Mouse (Mus musculus) lung, embryonic 16.5 days (tissue): ENCODE measurements around the gene Hoxb4. TPM values are rescaled to one million over a fixed set of nuclear protein-coding genes. Genes with fewer than 3 reads are reported as not detected.

Experiments used
- ATAC-seq: fragments of 200-750 bp; cut with Nextera tagmentation; 2 replicates; pipeline ENCODE4 v1.8.0; 2017; ENCODE audit warnings: low read depth, mild to moderate bottlenecking, moderate library complexity
- H3K27ac ChIP-seq: fragments of 300-500 bp; sonication (generic); 2 replicates; pipeline ENCODE4 v1.5.1; 2014; ENCODE audit warnings: mild to moderate bottlenecking, control low read depth, low read length
- H3K27me3 ChIP-seq: fragments of 300-500 bp; sonication (generic); 2 replicates; pipeline ENCODE4 v1.6.1; 2014; ENCODE audit warnings: low read depth, low read length, mixed read lengths; ENCODE audit not compliant: control insufficient read depth, insufficient read depth
- H3K36me3 ChIP-seq: fragments of 300-500 bp; sonication (generic); 2 replicates; pipeline ENCODE4 v1.6.1; 2014; ENCODE audit warnings: low read length; ENCODE audit not compliant: control insufficient read depth, insufficient read depth
- H3K4me1 ChIP-seq: fragments of 300-500 bp; sonication (generic); replicated peaks from 2 replicates; pipeline ENCODE4 v1.6.1; 2014; ENCODE audit warnings: low read length, mixed read lengths; ENCODE audit not compliant: control insufficient read depth, insufficient read depth
- H3K4me2 ChIP-seq: fragments of 300-500 bp; sonication (generic); 2 replicates; pipeline ENCODE4 v1.6.1; 2014; ENCODE audit warnings: low read depth, low read length, control low read depth
- H3K4me3 ChIP-seq: fragments of 300-500 bp; sonication (generic); 2 replicates; pipeline ENCODE4 v1.5.1; 2014; ENCODE audit warnings: mild to moderate bottlenecking, low read length, control low read depth
- H3K9ac ChIP-seq: fragments of 300-500 bp; sonication (generic); 2 replicates; pipeline ENCODE4 v1.6.1; 2014; ENCODE audit warnings: low read length, control low read depth
- H3K9me3 ChIP-seq: fragments of 300-500 bp; sonication (generic); 2 replicates; pipeline ENCODE4 v1.6.1; 2016; ENCODE audit warnings: low read length; ENCODE audit not compliant: control insufficient read depth
- WGBS: fragments of 180-500 bp; shearing (Covaris S2); extraction: QIAGEN DNeasy Blood & Tissue Kit; methylation state at CpG from one replicate; pipeline ENCODE4 v1.1.7; 2014; 5-methylcytosine and 5-hydroxymethylcytosine counted together
- polyA plus RNA-seq: library from polyadenylated mRNA; unstranded; fragments of >200 nt; fragmentation: Nextera tagmentation; extraction: Ambion mirVana; gene quantifications from 2 replicates; pipeline ENCODE4 v1.2.1, GENCODE M21; 2015

Gene Hoxb4
- polyA plus RNA-seq, 1 experiment from 2014 or later = 3.4 TPM

DNA sequence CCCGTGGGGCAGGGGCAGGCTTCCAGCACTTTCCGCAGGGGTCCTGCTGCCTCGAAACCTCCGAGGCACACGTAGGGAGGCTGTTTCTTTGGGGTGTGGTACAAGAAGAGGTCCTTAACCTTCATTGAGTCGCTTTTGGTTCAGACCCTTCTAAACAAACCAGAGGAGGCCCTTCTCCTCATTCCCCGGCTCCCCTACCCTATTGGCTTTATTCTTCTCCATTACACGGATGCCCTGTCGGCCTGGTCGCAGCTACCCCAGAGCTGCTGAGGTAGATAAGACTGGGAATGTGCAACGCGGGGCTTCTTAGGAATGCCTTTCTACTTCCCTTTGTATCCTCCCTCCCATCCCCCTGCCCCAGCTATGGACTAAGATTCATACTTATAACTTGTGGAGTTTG, 8.6 kb downstream of the Hoxb4 start:
- H3K4me3 ChIP-seq = peak overlapping the region; percentile 45
- no peaks in the 10 kb centered on the region for H3K9me3 ChIP-seq
- ATAC-seq = no peak
- H3K4me2 ChIP-seq = peak overlapping the region; percentile 79
- H3K27ac ChIP-seq = peak overlapping the region; percentile 94
- H3K9ac ChIP-seq = peak overlapping the region; percentile 79
- peaks cover 19% of the 10 kb centered on the region for H3K4me1 ChIP-seq
- 11% methylated on average over 12 of the region's 12 CpGs for WGBS
- H3K36me3 ChIP-seq = no peaks in the 10 kb centered on the region
- H3K27me3 ChIP-seq = peaks cover 24% of the 10 kb centered on the region

DNA sequence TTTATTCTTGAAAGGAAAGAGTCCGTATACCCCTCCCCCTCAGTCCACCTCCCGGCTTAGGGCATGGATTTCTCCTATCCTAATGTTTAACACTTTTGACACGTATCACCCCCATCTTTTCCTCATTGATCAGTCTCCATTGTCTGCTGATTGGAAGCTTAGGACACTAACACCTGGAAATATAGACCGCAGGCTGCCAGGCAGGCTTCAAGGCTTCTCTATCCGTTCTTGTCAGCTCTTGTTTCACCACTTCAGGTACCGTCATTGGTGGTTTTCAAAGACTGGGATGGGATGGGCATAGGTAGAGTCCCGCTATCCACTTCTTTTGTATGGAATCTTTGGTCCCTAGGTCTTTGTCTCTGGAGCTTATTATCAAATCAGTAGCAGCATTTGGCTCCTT, 9.1 kb downstream of the Hoxb4 start:
- Histone ChIP-seq H3K9me3 (no peaks in the 10 kb centered on the region), H3K36me3 (no peaks in the 10 kb centered on the region), H3K4me1 (peaks cover 19% of the 10 kb centered on the region), H3K4me2 (peak overlapping the region; percentile 79), H3K27me3 (peaks cover 25% of the 10 kb centered on the region), H3K9ac (peak overlapping the region; percentile 79), H3K27ac (peak overlapping the region; percentile 94), H3K4me3 (peak overlapping the region; percentile 45)
- no peak for ATAC-seq
- WGBS = 15% methylated on average over 7 of the region's 7 CpGs

DNA sequence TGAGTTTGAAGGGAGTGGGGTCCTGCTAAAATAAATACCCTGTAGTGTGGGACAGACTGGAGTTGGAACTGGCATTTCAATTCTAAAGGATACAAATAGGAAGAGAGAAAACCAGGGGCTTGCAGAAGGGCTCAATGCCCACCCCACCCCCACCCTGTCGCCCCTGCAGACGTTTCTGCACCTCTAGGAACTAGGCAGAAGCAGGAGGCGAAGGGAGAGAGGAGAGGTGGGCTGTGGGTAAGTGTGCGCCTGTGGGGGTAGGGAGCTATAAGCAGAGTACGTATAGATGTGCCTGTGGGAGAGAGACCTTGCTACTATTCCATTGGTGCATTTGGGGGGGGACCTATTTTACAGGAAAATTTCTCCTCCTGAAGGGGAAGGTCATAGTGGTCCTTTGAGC, 9.7 kb downstream of the Hoxb4 start:
- Histone ChIP-seq H3K9me3 (no peaks in the 10 kb centered on the region), H3K4me1 (peaks cover 19% of the 10 kb centered on the region), H3K4me3 (peak overlapping the region; percentile 35), H3K9ac (peak overlapping the region; percentile 79), H3K27ac (peak overlapping the region; percentile 94), H3K36me3 (no peaks in the 10 kb centered on the region), H3K27me3 (peaks cover 22% of the 10 kb centered on the region), H3K4me2 (peak overlapping the region; percentile 79)
- no peak for ATAC-seq
- WGBS = 19% methylated on average over 5 of the region's 5 CpGs

DNA sequence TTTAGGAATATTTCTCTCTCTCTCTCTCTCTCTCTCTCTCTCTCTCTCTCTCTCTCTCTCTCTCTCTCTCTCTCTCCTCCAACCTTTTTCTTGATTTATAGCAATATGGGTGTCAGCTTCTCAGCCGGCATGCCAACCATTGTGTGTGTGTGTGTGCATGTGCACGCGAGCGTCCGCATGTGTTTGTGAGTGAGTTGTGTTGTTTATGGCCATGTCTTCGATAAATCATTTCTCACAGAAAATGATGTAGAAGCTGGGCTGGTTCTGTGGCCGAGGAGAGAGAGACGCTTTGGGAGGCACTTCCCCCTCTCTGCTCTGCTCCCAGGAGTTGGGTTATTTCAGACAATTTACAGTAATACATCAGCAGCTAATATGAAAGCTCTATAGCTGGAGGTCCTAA, 10.5 kb downstream of the Hoxb4 start:
- 9% methylated on average over 8 of the region's 8 CpGs for WGBS
- peaks cover 19% of the 10 kb centered on the region for H3K4me1 ChIP-seq
- peak overlapping the region; percentile 94 for H3K27ac ChIP-seq
- no peaks in the 10 kb centered on the region for H3K9me3 ChIP-seq
- H3K27me3 ChIP-seq = peaks cover 26% of the 10 kb centered on the region
- peak overlapping the region; percentile 79 for H3K9ac ChIP-seq
- peak overlapping the region; percentile 79 for H3K4me2 ChIP-seq
- no peak for ATAC-seq
- H3K36me3 ChIP-seq = no peaks in the 10 kb centered on the region
- H3K4me3 ChIP-seq = peak overlapping the region; percentile 35

DNA sequence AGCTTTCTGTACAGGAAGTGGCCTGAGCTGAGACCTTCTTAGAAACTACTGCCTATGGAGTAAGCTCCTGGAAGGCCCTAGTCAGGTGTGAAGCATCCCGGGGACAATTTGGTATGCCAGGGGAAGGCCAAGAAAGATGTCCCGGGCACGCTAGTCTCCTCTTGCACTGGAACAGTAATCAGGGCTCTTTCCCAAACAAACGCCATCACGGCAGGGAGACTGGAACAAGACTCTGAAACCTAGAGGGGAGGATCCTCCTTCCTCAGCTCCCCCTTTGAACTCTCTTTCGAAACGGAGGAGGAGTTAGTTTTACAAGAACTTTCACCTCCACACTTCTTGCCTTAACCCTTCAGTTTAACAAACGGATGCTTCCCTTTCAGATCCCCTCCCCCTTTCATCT, 14.0 kb downstream of the Hoxb4 start:
- peak overlapping the region; percentile 95 for H3K27ac ChIP-seq
- WGBS = 2% methylated on average over 8 of the region's 8 CpGs
- H3K9me3 ChIP-seq = no peaks in the 10 kb centered on the region
- H3K27me3 ChIP-seq = peaks cover 35% of the 10 kb centered on the region
- no peaks in the 10 kb centered on the region for H3K36me3 ChIP-seq
- H3K4me1 ChIP-seq = peaks cover 30% of the 10 kb centered on the region
- ATAC-seq = peak; percentile 51
- peak overlapping the region; percentile 65 for H3K4me2 ChIP-seq
- H3K4me3 ChIP-seq = peak overlapping the region; percentile 59
- H3K9ac ChIP-seq = peak overlapping the region; percentile 76

DNA sequence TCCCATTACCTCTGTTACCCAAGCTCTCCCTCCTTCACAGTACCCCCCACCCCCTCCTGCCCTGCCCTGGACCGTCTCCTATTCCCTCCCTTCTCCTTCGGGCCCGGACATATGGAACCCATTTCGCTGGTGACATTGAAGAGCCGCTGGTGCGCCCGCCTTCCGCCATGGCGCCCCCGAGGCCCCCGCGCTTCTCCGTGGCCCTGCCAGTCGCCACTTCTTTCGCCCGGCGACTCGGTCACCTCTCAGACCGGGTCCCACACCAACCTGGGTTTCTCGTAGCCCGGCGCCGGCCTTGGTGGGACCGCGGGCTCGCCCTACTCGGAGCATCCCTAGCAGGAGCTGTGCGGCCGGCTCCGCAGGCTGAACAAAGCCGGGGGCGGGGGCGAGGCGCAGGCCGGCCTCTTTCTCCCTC, 14.6 kb downstream of the Hoxb4 start:
- Histone ChIP-seq H3K9me3 (no peaks in the 10 kb centered on the region), H3K4me1 (peaks cover 29% of the 10 kb centered on the region), H3K27ac (peak overlapping the region; percentile 95), H3K4me2 (peak overlapping the region; percentile 65), H3K9ac (peak overlapping the region; percentile 76), H3K27me3 (peaks cover 35% of the 10 kb centered on the region), H3K36me3 (no peaks in the 10 kb centered on the region), H3K4me3 (peak overlapping the region; percentile 59)
- under 1% methylated on average over 30 of the region's 35 CpGs for WGBS
- ATAC-seq = peak; percentile 77

DNA sequence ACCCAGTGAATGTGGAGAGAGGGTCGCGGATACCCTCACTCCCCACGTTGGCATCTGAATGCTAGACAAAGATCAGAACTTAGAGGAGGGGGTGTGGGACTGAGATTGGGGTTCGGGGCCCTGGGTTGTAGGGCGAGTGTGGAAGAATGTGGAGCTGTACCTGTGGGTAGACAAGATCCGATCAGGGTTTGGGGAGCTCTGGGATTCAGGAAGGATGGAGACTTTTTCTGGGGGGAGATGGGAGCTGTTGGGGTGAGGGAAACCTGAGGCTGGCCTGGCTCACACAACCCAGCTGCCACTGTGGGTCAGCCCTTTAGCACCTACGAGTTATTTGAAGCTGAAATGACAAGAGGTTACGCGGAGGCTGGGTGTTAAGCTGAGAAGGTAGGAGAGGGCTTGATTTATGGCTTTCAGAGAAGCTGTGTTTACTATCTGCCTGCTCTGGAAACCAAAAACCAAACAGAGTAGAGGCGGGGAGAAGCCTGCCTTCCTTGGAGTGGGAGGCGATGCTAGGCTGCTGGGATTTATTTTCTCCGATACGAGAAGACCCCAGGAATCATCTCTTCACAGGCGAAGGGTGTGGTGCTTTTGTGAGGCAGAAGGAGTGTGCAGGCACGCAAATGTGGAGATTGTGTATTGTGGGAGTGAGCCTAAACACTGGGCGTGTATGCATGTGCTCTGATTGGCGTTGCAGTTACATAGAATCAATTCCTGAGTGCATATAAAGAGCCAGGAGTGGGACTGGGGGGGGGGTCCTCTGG, 15.4 kb downstream of the Hoxb4 start:
- peaks cover 32% of the 10 kb centered on the region for H3K4me1 ChIP-seq
- peak overlapping the region; percentile 59 for H3K4me3 ChIP-seq
- WGBS = 10% methylated on average over 17 of the region's 17 CpGs
- H3K4me2 ChIP-seq = peak overlapping the region; percentile 65
- no peaks in the 10 kb centered on the region for H3K36me3 ChIP-seq
- no peak for ATAC-seq
- peaks cover 37% of the 10 kb centered on the region for H3K27me3 ChIP-seq
- H3K9ac ChIP-seq = peak overlapping the region; percentile 76
- no peaks in the 10 kb centered on the region for H3K9me3 ChIP-seq
- peak overlapping the region; percentile 95 for H3K27ac ChIP-seq

DNA sequence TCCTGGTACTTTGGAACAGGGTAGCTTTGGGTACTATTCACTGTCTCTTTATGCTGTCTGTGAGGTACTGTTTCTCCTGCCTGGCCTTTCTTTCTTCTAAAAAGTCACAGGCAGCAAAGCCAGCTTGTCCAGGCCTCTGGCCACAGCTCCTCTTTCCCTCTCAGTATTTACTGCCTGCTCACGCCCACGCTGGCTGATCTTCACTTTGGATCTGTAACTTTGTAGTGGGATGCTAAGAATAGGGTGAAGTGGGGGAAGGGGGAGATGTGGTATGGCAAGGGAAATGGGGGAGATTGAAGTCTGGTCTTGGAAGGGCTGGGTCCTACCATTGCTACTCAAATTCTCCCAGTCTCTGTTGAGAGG, 15.9 kb downstream of the Hoxb4 start:
- Histone ChIP-seq H3K9ac (peak overlapping the region; percentile 76), H3K36me3 (no peaks in the 10 kb centered on the region), H3K4me2 (peak overlapping the region; percentile 65), H3K27ac (peak overlapping the region; percentile 95), H3K27me3 (peaks cover 40% of the 10 kb centered on the region), H3K4me1 (peaks cover 35% of the 10 kb centered on the region), H3K9me3 (no peaks in the 10 kb centered on the region), H3K4me3 (peak overlapping the region; percentile 59)
- 9% methylated on average over 2 of the region's 2 CpGs for WGBS
- no peak for ATAC-seq

DNA sequence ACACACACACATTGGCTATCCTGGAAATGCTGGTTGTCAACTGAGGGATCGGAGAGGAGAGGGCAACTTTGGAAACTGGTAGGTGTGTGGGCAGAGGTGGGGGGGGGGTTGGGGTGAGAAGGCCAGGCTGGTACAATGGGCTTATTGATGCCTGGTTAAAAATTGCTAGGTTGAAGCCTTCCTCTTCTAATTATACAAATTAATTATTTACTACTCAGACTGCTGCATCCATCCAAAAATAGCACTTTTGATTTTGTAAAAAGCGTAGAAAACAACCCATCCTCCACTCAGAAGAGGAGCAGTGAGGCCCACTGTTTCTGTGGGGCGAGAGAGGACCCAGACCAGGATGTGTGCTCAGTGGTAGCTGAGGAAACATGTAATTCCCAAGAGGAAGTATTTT, 16.9 kb downstream of the Hoxb4 start:
- Histone ChIP-seq H3K27ac (peak overlapping the region; percentile 95), H3K4me3 (peak overlapping the region; percentile 59), H3K4me1 (peaks cover 29% of the 10 kb centered on the region), H3K4me2 (peak overlapping the region; percentile 65), H3K36me3 (no peaks in the 10 kb centered on the region), H3K9me3 (no peaks in the 10 kb centered on the region), H3K9ac (peak overlapping the region; percentile 76), H3K27me3 (peaks cover 40% of the 10 kb centered on the region)
- ATAC-seq = no peak
- WGBS = 24% methylated on average over 3 of the region's 3 CpGs
